ENCODE assay signal across 21 mouse cellular contexts in the genomic region with DNA sequence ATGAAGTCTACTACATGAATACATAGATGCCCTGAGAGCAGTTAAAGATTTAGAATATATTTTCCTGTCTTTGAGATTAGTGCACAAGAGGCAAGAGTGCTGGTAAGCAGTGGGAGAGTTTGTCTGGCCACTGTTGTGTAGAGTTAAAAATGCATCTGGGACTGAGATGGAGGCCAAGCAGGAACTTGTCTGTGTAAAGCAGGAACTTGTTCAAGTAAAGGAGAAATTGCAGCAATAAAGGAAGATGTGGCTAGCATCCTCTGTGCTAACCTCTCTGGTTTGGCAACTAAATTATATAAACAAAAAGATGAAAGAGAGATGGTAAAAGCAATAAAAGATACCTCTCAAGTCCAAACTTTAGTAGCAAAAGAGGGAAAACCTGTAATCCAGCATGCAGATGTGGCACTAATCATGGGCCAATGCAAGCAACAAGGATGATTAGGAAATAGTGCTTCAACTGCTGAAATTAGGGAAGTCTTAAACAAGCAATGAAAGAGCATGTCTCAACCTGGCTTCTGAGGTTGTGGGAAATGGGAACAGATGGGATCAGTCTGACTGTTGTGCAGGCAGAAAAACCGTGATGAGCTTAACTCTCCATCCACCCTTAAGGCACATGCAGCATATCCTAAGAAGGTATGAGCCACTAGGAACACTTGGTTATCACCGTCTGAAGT. TPM values are rescaled to one million over a fixed set of nuclear protein-coding genes. Genes with fewer than 3 reads are reported as not detected.
A peak's percentile ranks its signal among the peaks of the same experiment; 100 is the strongest.
DNase-seq lines count a peak whose midpoint lies in the region; ATAC-seq and TF ChIP-seq lines count a peak whose summit lies in the region.
"Had no signal": no experiment of that assay in that cellular context is flagged by ENCODE, and none has a peak within 500 bp of the region (broad histone marks: within the 10 kb centered on the region; RNA-seq: fewer than 3 reads in every experiment).

No protein-coding gene starts in this region.

- TF ChIP-seq CTCF in liver, postnatal 0 days (IDR thresholded peaks at IDR 0.05; ENCODE audit: low read depth) = no peak

- no peaks in the 10 kb centered on the region for H3K27me3 ChIP-seq in liver, postnatal 0 days (ENCODE audit: insufficient read depth, low read length)
- H3K27me3 ChIP-seq: CH12.LX; embryonic facial prominence, embryonic 13.5 days; hindbrain, embryonic 15.5 days had no signal

- H3K9me3 ChIP-seq in liver, postnatal 0 days (ENCODE audit: low read length) = no peaks in the 10 kb centered on the region
- H3K9me3 ChIP-seq: embryonic facial prominence, embryonic 13.5 days; forebrain, embryonic 10.5 days; hindbrain, embryonic 15.5 days had no signal

- peak overlapping the region; percentile 16; the same call in 1 of the 2 replicates for H3K4me2 ChIP-seq in liver, postnatal 0 days (ENCODE audit: low read depth, low read length)
- H3K4me2 ChIP-seq: embryonic facial prominence, embryonic 13.5 days; hindbrain, embryonic 15.5 days had no signal

- 46% methylated on average over 2 of the region's 2 CpGs for whole genome bisulfite sequencing in liver, postnatal 0 days (ENCODE audit: insufficient replicate concordance)

- TF ChIP-seq EP300 in liver, postnatal 0 days (IDR thresholded peaks at IDR 0.05; ENCODE audit: low read depth) = no peak

- no peaks in the 10 kb centered on the region for H3K36me3 ChIP-seq in liver, postnatal 0 days (replicated peaks; ENCODE audit: insufficient read depth, low read length)
- H3K36me3 ChIP-seq: embryonic facial prominence, embryonic 13.5 days; forebrain, embryonic 10.5 days; hindbrain, embryonic 15.5 days had no signal

- no peak overlapping the region; the same call in none of the 2 replicates for H3K27ac ChIP-seq in liver, postnatal 0 days (ENCODE audit: low read depth)
- H3K27ac ChIP-seq: embryonic facial prominence, embryonic 13.5 days; forebrain, embryonic 10.5 days; hindbrain, embryonic 15.5 days had no signal

- no peak overlapping the region for H3K9ac ChIP-seq in liver, postnatal 0 days (replicated peaks)
- H3K9ac ChIP-seq: embryonic facial prominence, embryonic 13.5 days; hindbrain, embryonic 15.5 days had no signal

- H3K4me3 ChIP-seq in liver, postnatal 0 days (ENCODE audit: low read depth, low read length) = no peak overlapping the region
- H3K4me3 ChIP-seq: embryonic facial prominence, embryonic 13.5 days; forebrain, embryonic 10.5 days; hindbrain, embryonic 15.5 days had no signal

- no peak for DNase-seq in liver, postnatal 0 days
- no peak for DNase-seq in liver
- DNase-seq in left cerebral cortex, adult 18-20 months (ENCODE audit: low spot score in 2 of 2) = no peak
- no peak for DNase-seq in urinary bladder, postnatal 36 days (ENCODE audit: low spot score in 2 of 2)
- no peak for DNase-seq in spleen, adult 18-20 months
- DNase-seq: adrenal gland, postnatal 14 days; cerebellum, adult 8-10 months; cerebellum, postnatal 14 days; gastrocnemius, postnatal 10 days; heart, postnatal 10 days had no signal

- peak; percentile 48; the same call in 1 of the 2 replicates for ATAC-seq in liver, postnatal 0 days
- ATAC-seq in common myeloid progenitor, adult 5-6 weeks (replicated peaks; ENCODE audit: low read depth, poor library complexity, severe bottlenecking) = peak; percentile 73
- ATAC-seq in hematopoietic stem cell, adult 5-6 weeks (replicated peaks in 1 of 2; ENCODE audit: insufficient read depth in 1 of 2, low FRiP score in 2 of 2, low TSS enrichment in 1 of 2, low read depth in 1 of 2, poor library complexity in 2 of 2, severe bottlenecking in 2 of 2) = peak; percentile 71 to 72; a peak in 3 of 4 replicates
- ATAC-seq in monocyte, adult 5-6 weeks (replicated peaks; ENCODE audit: insufficient number of reproducible peaks, low FRiP score, low TSS enrichment, poor library complexity, severe bottlenecking) = peak; percentile 72
- ATAC-seq: activated CD4-positive, CD25-positive, alpha-beta regulatory T cell, adult 4 months; forebrain, embryonic 14.5 days; intestine, postnatal 0 days; Patski had no signal

- H3K4me1 ChIP-seq in liver, postnatal 0 days (ENCODE audit: insufficient read depth) = no peaks in the 10 kb centered on the region; the same call in 1 of the 2 replicates
- H3K4me1 ChIP-seq: embryonic facial prominence, embryonic 13.5 days; forebrain, embryonic 10.5 days; hindbrain, embryonic 15.5 days had no signal

RNA-seq across cellular contexts. Expression of a gene that starts 11.2 kb away (rescaled TPM):
- polyA plus RNA-seq in liver, postnatal 0 days (2015; fragmentation: Nextera tagmentation; extraction: Ambion mirVana) = 7.2 and 9.4 TPM in 2 replicates
- total RNA-seq in common myeloid progenitor, adult 5-6 weeks (2017) = 4.6 and 6.0 TPM in 2 replicates
- 3.7 and 10.6 TPM in 2 replicates for total RNA-seq in hematopoietic stem cell, adult 5-6 weeks (2017)
- total RNA-seq in monocyte, adult 5-6 weeks (2017) = 24.2 to 33.0 TPM (median 28.5 TPM) in 3 replicates
- 100 to 1,000 TPM; 104 to 113 TPM for total RNA-seq in left cerebral cortex, adult 18-20 months (2021)
- total RNA-seq: CH12.LX had no signal
